Mouse (Mus musculus): Measurements from ENCODE around the gene Syt17.
"Not testable (repeated sequence)": the region's sequence is repeated elsewhere in the genome, so short reads cannot be mapped to it uniquely, and the experiment has no call there.

Gene Syt17

GRCm38 (mm10) chr7:118376590-118376989, 71.4 kb downstream of the Syt17 start:
- DNase-seq (ENCODE audit: low spot score) = no peak

DNA sequence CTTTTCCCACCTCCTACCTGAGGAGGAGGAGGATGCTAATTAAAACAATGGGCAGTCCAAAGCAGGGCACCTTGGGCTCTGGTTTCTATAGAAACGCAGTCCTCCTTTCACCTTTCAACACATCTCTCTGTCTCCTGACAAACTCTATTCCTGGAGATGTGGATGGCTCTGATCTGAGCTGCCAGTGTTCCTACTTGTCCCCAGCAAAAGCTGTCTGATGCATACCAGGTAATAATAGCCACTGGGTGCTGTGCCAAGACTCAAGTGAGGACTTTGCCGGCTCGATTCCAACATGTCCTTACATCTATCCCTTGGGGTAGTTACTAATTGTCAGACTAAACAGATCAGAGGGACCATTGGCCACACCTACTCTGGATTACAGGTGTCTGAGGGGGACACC, 72.7 kb downstream of the Syt17 start:
- no peak for DNase-seq (ENCODE audit: low spot score)

GRCm38 (mm10) chr7:118371361-118371760, 76.7 kb downstream of the Syt17 start:
- no peak for DNase-seq (ENCODE audit: low spot score)

DNA sequence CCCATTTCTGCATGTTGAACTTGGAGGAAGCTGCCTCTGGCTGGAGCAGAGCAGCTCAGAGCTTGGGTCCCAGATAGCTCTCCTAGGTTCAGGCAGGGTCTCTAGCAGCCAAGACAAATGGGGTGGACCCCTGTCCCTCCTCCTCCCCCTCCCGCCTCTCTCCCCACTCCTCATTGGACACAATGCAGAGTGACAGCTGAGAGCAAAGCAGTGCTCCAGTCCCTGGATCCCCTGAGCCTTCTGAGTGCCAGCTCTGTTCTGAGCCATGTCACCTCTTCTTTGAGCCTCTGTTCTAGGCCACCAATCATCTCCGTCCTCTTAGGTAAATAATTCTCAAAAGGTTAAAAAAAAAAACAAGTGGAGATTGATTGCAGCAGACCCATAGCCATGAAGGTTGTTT, 78.3 kb downstream of the Syt17 start:
- no peak for DNase-seq (ENCODE audit: low spot score)

- DNase-seq (ENCODE audit: low spot score) = no peak
These were observed 82.1 kb downstream of the Syt17 start for GRCm38 (mm10) chr7:118365902-118366301.

- no peak for DNase-seq (ENCODE audit: low spot score)
These were observed 82.8 kb downstream of the Syt17 start for GRCm38 (mm10) chr7:118365251-118365650.

GRCm38 (mm10) chr7:118364353-118365007, 83.5 kb downstream of the Syt17 start:
- DNase-seq (ENCODE audit: low spot score) = no peak

DNA sequence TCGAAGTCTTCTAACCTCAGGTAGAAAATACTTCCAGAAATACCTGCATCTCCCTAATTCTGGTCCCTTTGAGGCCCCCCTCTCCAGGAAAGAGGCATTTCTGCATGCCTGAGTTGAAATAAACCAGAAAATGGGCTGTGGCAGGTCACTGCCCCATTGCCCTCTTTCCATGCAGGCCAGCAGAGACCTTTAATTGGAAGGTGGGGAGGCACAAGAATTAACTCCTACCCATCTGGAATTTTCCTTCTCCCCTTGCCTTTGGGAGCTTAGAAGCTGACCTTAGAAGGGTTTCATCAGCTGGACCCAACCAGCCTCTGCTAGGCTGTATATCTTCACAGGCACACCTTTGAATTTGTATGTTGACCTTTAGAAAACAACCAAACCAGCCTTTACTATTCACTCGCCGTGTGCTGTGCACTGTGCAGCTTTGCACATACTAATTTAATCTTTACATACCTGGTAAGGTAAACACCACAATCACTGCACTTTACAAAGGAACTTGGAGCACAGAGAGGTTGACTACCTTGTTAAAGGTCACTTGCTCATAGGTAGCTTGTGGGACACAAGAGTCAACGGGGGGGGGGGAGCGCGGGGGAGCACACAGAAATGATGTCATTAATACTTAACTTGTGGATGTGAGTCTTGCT, 84.3 kb downstream of the Syt17 start:
- DNase-seq (ENCODE audit: low spot score) = no peak

DNA sequence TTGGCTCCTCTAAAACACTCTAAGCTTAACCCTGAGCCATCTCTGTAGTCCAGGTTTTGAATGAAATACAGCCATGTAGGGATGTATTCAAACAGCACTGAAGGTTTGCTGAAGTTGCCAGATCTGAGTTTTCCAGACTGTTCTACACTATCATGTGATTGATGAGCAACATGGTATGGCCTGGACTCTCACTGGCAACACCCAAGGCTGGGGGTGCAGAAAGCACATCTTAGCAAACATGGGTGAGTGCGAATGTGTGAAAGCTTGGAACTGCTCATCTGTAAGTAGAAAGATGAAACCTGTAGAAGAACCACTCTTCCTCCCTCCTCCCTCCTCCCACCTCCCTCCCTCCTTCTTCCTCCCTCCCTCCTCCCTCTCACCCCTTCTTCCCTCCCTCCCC, 85.1 kb downstream of the Syt17 start:
- no peak for DNase-seq (ENCODE audit: low spot score)

- no peak for DNase-seq (ENCODE audit: low spot score)
These were observed 85.8 kb downstream of the Syt17 start for GRCm38 (mm10) chr7:118362258-118362657.

- no peak for DNase-seq (ENCODE audit: low spot score)
These were observed 89.0 kb downstream of the Syt17 start for GRCm38 (mm10) chr7:118358977-118359376.

- DNase-seq (ENCODE audit: low spot score) = not testable (repeated sequence)
These were observed 91.5 kb downstream of the Syt17 start for GRCm38 (mm10) chr7:118356410-118357005.

- no peak for DNase-seq (ENCODE audit: low spot score)
These were observed 97.2 kb downstream of the Syt17 start for GRCm38 (mm10) chr7:118350840-118351239.

- DNase-seq (ENCODE audit: low spot score) = no peak
These were observed 101.1 kb downstream of the Syt17 start for GRCm38 (mm10) chr7:118346943-118347342.

GRCm38 (mm10) chr7:118346432-118346831, 101.6 kb downstream of the Syt17 start:
- no peak for DNase-seq (ENCODE audit: low spot score)

GRCm38 (mm10) chr7:118345396-118345795, 102.6 kb downstream of the Syt17 start:
- no peak for DNase-seq (ENCODE audit: low spot score)

GRCm38 (mm10) chr7:118344701-118345100, 103.3 kb downstream of the Syt17 start:
- no peak for DNase-seq (ENCODE audit: low spot score)

Data from urinary bladder, postnatal 14 days (tissue).